Mouse (Mus musculus) myocyte (in vitro differentiated cells): ENCODE data around the gene Ak8. TPM values are rescaled to one million over a fixed set of nuclear protein-coding genes. Genes with fewer than 3 reads are reported as not detected.

Experiments
- H3K27me3 ChIP-seq: one replicate; pipeline ENCODE4 v1.6.1; 2011; ENCODE audit not compliant: control insufficient read depth, insufficient read depth, insufficient read length
- H3K36me3 ChIP-seq: one replicate; pipeline ENCODE4 v1.6.1; 2011; ENCODE audit not compliant: control insufficient read depth, insufficient read depth
- H3K4me2 ChIP-seq: one replicate; pipeline ENCODE4 v1.6.1; 2011; ENCODE audit warnings: low read depth, control low read depth
- H3K4me3 ChIP-seq: one replicate; pipeline ENCODE4 v1.5.1; 2011; ENCODE audit warnings: mild to moderate bottlenecking, control low read depth, moderate library complexity
- H3K79me2 ChIP-seq: one replicate; pipeline ENCODE4 v1.6.1; 2011; ENCODE audit not compliant: control insufficient read depth, insufficient read depth
- H3ac ChIP-seq: one replicate; pipeline ENCODE4 v1.6.1; 2011; ENCODE audit not compliant: control insufficient read depth, insufficient read length
- CEBPB ChIP-seq: IDR thresholded peaks from 2 replicates; pipeline ENCODE4 v1.6.1; 2011; ENCODE audit warnings: mild to moderate bottlenecking, moderate library complexity; ENCODE audit not compliant: poor library complexity, insufficient read depth, severe bottlenecking
- E2F4 ChIP-seq: IDR thresholded peaks from one replicate; pipeline ENCODE4 v1.6.1; 2011; ENCODE audit warnings: mild to moderate bottlenecking, control low read depth, moderate library complexity; ENCODE audit not compliant: insufficient read depth
- MAX ChIP-seq: IDR thresholded peaks from one replicate; pipeline ENCODE4 v1.6.1; 2011; ENCODE audit warnings: low read depth, mild to moderate bottlenecking, control low read depth
- MYOD1 ChIP-seq, 3 experiments: IDR thresholded peaks; one replicate each; pipeline ENCODE4 v1.6.1; 2011; ENCODE audit warnings: control low read depth in 2 of 3, low read depth in 2 of 3, mild to moderate bottlenecking in 2 of 3, moderate library complexity in 1 of 3; ENCODE audit not compliant: insufficient read length in 2 of 3, control insufficient read depth in 1 of 3
- MYOG ChIP-seq, 3 experiments: IDR thresholded peaks; one replicate each; pipeline ENCODE4 v1.6.1; 2011; ENCODE audit warnings: control low read depth in 2 of 3, low read depth in 2 of 3, mild to moderate bottlenecking in 2 of 3; ENCODE audit not compliant: insufficient read length in 2 of 3, control insufficient read depth in 1 of 3, insufficient read depth in 1 of 3
- POLR2A ChIP-seq: IDR thresholded peaks from one replicate; pipeline ENCODE4 v1.6.1; 2011; ENCODE audit warnings: low read depth, mild to moderate bottlenecking, control low read depth, moderate library complexity; ENCODE audit not compliant: insufficient read length
- POLR2AphosphoS2 ChIP-seq: IDR thresholded peaks from one replicate; pipeline ENCODE4 v1.6.1; 2011; ENCODE audit warnings: low read depth, control low read depth; ENCODE audit not compliant: insufficient read length
- REST ChIP-seq: IDR thresholded peaks from one replicate; pipeline ENCODE4 v1.6.1; 2011; ENCODE audit warnings: mild to moderate bottlenecking, control low read depth, moderate library complexity; ENCODE audit not compliant: insufficient read depth, insufficient read length
- SRF ChIP-seq: IDR thresholded peaks from one replicate; pipeline ENCODE4 v1.6.1; 2011; ENCODE audit warnings: low read depth; ENCODE audit not compliant: control insufficient read depth, insufficient read length
- TCF12 ChIP-seq: IDR thresholded peaks from one replicate; pipeline ENCODE4 v1.6.1; 2011; ENCODE audit warnings: mild to moderate bottlenecking, control low read depth; ENCODE audit not compliant: poor library complexity, insufficient read depth, severe bottlenecking
- TCF3 ChIP-seq: IDR thresholded peaks from one replicate; pipeline ENCODE4 v1.6.1; 2011; ENCODE audit warnings: low read depth, control low read depth; ENCODE audit not compliant: insufficient read length
- USF1 ChIP-seq: IDR thresholded peaks from one replicate; pipeline ENCODE4 v1.6.1; 2011; ENCODE audit warnings: low read depth, mild to moderate bottlenecking, control low read depth, moderate library complexity
- polyA plus RNA-seq: library from polyadenylated mRNA; unstranded; fragments of >200 nt; fragmentation: generic; extraction: Trizol; gene quantifications from one replicate; pipeline ENCODE4 v1.2.1, GENCODE M21; 2012; ENCODE audit warnings: missing spikeins

Gene Ak8
- polyA plus RNA-seq, 1 experiment: 0.59 TPM

DNA sequence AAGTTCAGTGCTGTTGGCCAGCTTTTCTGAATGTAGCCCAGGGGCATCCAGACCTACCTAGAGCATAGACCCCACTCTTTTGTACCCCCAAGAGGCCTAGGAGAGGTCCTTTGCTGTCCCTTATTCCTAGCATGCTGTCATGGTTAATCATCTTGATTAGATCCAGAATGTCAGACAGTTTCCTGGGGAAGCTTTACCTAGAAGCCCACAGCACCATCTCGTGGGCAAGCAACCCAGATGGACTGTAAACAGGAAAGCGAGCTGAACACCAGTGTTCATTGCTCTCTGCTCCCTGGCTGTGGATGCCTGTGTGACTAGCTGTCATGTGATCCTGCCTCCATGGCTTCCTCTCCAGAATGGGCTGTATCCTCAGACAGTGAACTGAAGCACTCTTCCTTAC is 76.8 kb downstream of the Ak8 start:
- H3K4me2 ChIP-seq: no peak overlapping the region
- H3K79me2 ChIP-seq: no peaks in the 10 kb centered on the region
- H3ac ChIP-seq: no peak overlapping the region
- H3K36me3 ChIP-seq: no peaks in the 10 kb centered on the region
- no peak overlapping the region for H3K4me3 ChIP-seq
- H3K27me3 ChIP-seq: peaks cover 89% of the 10 kb centered on the region
- TF ChIP-seq E2F4 (no peak), SRF (no peak), POLR2A (no peak), POLR2AphosphoS2 (no peak), CEBPB (no peak), MYOG (IDR thresholded peaks at IDR 0.05; ENCODE audit: control insufficient read depth in 1 of 3, insufficient read depth in 1 of 3, insufficient read length in 2 of 3, low read depth in 2 of 3) (no peak), REST (no peak), TCF12 (no peak), MAX (no peak), USF1 (no peak), TCF3 (no peak), MYOD1 (IDR thresholded peaks at IDR 0.05; ENCODE audit: control insufficient read depth in 1 of 3, insufficient read length in 2 of 3, low read depth in 2 of 3) (no peak)

DNA sequence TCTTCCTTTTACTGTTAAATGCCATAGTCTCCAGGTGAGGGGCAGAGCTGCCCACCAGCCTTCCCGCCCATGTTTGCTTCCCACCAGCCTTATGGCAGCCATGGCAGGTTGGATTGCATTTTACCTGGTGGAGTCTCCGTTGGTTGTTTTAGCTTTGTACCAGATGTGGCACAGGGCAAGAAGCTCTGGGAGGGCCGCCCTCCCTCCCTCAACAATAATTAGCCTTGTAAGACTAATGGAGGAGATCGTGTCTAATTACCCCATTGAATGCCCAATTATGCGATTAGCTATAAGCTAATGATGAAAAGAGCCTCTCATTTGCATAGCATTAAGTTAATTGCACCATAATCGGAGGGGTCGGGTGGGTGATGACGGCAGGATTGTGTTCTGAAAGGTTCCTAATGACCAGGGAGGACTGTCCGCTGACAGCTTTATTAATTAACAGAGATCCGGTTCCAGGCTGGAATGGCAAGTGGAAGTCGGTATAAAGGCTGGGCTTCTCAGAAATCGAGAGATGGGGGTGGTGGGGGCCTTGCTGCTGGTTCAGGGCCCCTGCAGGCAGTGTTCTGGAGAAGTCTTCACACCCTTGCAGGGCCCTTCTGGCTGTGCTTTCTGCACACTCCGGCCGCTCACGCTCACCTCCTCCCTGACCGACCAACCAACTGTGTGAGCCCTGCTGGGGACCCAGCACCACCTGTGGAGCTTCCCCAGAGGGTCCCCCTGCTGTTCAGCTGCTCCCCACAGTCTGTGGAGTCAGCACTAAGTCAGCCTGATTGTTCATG is 80.2 kb downstream of the Ak8 start:
- no peaks in the 10 kb centered on the region for H3K36me3 ChIP-seq
- TF ChIP-seq POLR2AphosphoS2 (no peak), USF1 (no peak), MYOD1 (IDR thresholded peaks at IDR 0.05; ENCODE audit: control insufficient read depth in 1 of 3, insufficient read length in 2 of 3, low read depth in 2 of 3) (no peak), SRF (no peak), CEBPB (no peak), E2F4 (no peak), TCF3 (no peak), MAX (no peak), MYOG (IDR thresholded peaks at IDR 0.05; ENCODE audit: control insufficient read depth in 1 of 3, insufficient read depth in 1 of 3, insufficient read length in 2 of 3, low read depth in 2 of 3) (no peak), REST (no peak)
- no peak overlapping the region for H3K4me2 ChIP-seq
- H3ac ChIP-seq: no peak overlapping the region
- H3K27me3 ChIP-seq: peaks cover 81% of the 10 kb centered on the region
- H3K4me3 ChIP-seq: no peak overlapping the region
- H3K79me2 ChIP-seq: no peaks in the 10 kb centered on the region

DNA sequence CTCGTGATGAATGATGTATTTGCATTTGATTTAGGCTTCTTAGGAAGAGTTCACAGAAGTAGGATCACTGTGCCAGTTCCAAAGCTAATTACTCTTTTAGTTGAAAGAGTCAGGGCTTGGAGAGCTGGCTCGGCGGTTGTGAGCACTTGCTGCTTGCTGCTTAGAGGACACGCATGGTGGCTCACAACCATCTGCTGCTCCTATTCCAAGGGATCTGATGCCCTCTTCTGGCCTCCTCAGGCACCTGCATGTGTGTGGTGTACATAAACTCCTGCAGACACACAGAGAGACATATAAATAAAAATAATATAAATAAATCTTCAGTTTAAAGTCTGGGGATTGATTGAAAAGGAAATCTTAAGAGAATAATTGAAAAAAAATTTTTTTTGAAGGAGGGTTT is 81.3 kb downstream of the Ak8 start:
- Histone ChIP-seq H3K27me3 (peaks cover 82% of the 10 kb centered on the region), H3K4me3 (no peak overlapping the region), H3K79me2 (no peaks in the 10 kb centered on the region), H3ac (no peak overlapping the region), H3K4me2 (no peak overlapping the region), H3K36me3 (no peaks in the 10 kb centered on the region)
- TF ChIP-seq USF1: no peak
- TF ChIP-seq E2F4: no peak
- TF ChIP-seq REST: no peak
- no peak for TF ChIP-seq POLR2AphosphoS2
- no peak for TF ChIP-seq CEBPB
- TF ChIP-seq MYOG (IDR thresholded peaks at IDR 0.05; ENCODE audit: control insufficient read depth in 1 of 3, insufficient read depth in 1 of 3, insufficient read length in 2 of 3, low read depth in 2 of 3): no peak

DNA sequence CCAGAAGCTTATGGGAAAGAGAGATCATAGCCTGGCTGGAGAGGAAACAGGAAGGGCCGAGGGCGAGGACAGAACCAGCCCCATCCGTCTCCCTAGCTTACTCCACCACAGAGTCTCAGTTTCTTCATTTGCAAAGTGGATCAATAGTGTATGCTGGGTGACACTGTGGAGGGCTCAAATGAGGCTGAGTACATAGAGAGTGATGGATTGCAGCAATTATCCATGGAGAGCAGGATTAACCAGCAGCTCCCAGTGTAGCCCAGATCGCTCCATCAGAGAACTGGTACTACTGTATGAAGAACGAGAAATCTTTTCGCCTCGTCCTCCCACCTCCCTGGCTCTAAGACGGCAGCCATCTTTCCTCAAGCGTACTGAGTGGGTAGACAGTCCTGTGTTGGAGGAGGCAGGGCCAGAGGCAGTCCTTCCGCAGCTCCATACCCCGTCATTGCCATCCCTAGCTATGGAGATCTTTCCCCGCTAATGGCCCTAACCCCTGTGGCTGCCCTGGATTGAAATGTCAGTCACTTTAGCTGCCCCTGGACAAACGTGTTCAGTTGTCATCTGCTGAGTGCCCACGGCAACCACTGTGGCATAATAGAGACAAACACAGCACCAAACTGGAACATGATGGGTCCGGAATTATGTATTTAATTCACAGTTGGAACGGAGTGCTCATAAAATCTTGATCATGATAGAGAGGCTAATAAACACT is 86.5 kb downstream of the Ak8 start:
- H3K79me2 ChIP-seq: no peaks in the 10 kb centered on the region
- peaks cover 64% of the 10 kb centered on the region for H3K27me3 ChIP-seq
- H3K4me3 ChIP-seq: no peak overlapping the region
- TF ChIP-seq CEBPB (no peak), SRF (no peak), MAX (no peak), E2F4 (no peak), TCF3 (no peak), POLR2A (no peak), USF1 (no peak), MYOG (IDR thresholded peaks at IDR 0.05; ENCODE audit: control insufficient read depth in 1 of 3, insufficient read depth in 1 of 3, insufficient read length in 2 of 3, low read depth in 2 of 3) (no peak), TCF12 (no peak), POLR2AphosphoS2 (no peak), MYOD1 (IDR thresholded peaks at IDR 0.05; ENCODE audit: control insufficient read depth in 1 of 3, insufficient read length in 2 of 3, low read depth in 2 of 3) (no peak)
- H3K4me2 ChIP-seq: no peak overlapping the region
- H3ac ChIP-seq: no peak overlapping the region
- H3K36me3 ChIP-seq: no peaks in the 10 kb centered on the region
